Mouse (Mus musculus) testis, postnatal 14 days (tissue): ENCODE measurements at regions not wholly inside any gene's neighbourhood (a gene's known extent, or its start where the extent isn't known, plus 50 kb on each side); places are given as distances from the start of the nearest gene placed in this dataset.

Experiments
- DNase-seq: peaks from one replicate; pipeline ENCODE4 v3.0.0; 2021; ENCODE audit warnings: low spot score

DNA sequence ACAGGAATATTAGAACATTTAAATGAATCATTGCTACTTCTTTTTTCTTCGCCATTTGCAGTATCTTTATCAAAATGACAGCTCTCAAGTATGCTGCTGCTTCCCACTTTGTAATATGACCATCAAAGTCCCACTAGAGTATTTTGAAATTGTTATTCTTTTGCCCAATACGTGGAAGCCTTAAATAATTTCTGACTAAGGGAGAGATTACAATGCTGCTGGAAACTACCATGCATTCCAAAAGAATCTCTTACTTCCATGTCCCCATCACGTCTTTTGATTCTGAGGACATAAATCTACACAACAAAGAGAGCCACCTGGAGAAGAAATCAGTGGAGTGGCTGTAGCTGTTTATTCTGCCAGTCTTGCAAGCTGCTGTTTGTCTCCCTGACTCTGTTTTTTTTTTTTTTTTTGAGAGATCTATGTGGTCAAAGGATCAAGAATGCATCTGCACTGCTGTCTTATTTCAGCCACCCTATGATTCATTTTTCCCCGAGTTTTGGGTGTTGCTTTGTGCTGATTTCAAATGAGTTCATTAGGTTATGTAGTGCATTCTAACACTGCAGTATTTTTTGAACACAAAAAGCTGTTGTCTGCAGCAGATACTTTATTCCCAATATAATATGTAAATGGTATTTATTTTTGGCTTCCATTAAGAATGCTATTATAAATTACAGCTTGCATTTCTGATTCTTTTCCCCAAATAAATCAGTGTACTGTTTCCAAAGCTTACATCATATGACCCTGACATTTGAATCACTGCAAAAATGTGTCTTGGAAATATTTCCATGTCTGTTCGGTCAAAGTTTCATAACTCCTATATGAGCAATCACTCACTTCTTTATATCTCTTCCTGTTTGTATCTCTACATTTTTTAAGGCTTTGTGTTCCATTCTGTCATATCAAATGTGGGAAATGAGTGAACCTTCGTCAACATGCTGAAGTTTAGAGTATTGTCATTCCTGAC lies 53.1 kb upstream of the Trim52 start:
- no peak for DNase-seq
